Mouse (Mus musculus): ENCODE results near the gene Lonp2.

Gene Lonp2

DNA sequence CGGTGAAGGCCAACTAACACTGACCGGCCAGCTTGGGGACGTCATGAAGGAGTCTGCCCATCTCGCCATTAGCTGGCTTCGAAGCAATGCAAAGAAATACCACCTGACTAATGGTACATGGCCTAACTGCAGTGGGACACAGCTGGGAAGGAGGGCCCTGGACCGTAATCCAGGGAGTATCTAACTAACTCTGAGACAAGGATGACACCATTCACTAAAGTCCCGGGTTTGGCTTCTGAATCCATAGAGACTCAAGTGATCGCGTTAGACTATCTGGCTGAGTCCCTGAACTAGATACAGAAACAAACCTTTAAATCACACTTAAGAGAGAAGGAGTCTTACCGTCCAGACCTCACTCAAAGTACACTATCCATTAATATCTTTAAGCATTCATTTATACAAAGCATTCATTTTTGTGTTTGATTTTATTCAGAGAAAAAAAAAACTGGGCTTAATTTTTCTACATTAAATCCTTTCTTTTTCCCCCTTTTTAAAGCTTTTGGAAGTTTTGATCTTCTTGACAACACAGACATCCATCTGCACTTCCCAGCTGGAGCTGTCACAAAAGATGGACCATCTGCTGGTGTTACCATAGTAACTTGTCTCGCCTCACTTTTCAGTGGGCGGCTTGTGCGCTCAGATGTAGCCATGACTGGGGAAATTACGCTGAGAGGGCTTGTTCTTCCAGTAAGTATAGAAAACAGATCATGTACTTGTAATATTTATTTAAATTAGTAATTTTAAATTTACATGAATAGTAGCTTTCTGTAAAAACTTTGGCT, 89.8 kb downstream of the Lonp2 start:
- no peak for DNase-seq (ENCODE audit: low read depth)

DNA sequence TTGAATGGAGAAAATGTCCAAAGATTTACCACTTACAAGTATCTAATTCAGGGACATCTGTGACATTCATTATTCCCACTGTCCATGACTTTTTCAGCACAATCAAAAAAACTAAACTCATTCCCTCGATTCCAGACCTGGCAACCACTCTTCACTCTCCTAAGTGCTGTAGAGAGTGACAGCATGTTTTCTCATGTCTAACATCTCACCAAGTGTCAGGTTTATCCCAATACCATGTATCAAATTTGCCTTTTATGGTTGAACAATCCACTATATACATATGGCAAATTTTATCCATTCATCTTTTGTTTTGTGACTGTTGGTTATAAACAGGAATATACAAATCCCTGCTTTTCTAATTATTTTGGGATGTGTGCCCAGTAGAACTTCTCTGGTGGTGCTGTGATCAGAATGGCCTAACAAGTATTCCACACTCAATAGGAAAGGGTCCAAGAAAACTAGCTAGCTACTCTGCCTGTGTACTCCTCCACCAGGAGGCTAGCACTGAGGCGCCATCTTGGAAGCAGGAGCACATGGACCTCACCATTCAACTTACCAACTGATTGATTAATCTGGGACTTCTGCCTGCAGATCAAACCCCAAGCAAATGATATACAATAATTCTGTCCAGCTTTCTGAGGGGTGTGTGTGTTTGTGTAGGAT, 94.6 kb downstream of the Lonp2 start:
- no peak for DNase-seq (ENCODE audit: low read depth)

GRCm38 (mm10) chr8:86719368-86719767, 95.5 kb downstream of the Lonp2 start:
- DNase-seq (ENCODE audit: low read depth) = no peak

DNA sequence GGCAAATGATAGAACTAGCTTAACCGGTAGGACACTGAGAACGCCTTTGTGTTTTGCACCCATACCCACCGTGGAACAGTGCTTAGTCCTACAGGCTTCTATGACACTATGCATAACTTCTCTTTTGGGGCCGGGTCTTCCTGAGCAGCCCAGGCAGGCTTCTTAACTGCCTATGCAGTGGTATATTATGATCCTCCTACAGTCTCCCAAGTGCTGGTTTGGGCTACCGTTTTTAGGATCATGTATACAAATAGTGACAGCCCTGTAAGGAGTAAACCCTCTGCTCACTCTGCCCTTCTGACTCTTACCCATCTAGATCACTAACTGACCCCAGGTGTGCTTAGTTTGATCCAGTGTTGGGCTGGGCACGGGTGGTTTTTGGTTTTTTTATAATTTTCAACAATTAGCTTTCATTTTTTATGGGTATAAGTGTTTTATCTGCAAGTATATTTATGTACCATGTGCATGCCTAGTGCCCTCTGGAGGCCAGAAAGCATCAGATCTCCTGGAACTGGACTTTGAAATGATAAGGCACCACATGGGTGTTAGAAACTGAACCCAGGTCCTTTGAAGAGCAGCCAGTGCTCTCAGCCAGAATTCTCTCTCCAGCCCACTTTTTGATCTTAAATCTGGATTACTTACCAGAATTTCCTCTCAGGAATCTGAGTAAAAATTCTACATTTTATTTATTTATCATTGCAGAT, 97.1 kb downstream of the Lonp2 start:
- no peak for DNase-seq (ENCODE audit: low read depth)

- no peak for DNase-seq (ENCODE audit: low read depth)
Measured at GRCm38 (mm10) chr8:86721490-86721889, 97.6 kb downstream of the Lonp2 start.

GRCm38 (mm10) chr8:86726959-86727358, 103.1 kb downstream of the Lonp2 start:
- DNase-seq (ENCODE audit: low read depth) = no peak

DNA sequence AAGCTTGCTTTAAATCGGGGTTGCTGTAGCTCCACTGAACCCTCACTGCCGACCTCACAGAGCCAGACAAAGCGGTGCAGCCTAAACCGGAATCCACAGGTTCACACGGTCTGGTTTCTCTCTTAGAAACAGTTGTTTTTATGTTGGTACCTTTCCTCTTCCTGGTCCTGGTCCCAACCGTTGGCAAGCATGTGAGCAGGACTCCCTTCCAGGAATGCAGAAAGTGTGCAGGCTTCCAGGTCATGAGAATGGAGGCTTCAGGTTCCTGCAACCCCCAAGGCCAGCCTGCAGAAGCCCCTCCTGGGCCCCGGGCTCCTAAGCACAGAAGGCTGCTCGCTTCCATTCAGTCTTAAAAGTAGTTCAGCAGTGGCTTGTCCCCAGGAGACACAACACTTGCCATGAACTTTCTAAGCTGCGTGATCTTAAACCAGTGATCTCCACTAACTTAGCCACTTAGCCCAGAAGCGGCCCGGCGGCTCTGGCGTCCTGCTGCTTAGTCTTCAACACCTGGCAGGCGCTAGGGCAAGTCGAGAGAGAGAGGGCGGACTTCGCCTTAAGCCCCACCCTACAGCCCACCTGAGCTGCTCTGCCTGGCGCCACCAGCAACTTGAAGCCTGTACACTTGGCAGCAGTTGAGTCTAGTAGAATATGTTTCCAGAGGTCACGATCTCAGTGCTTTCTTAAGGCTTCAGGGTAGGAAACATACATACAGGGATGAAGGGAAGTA, 104.5 kb downstream of the Lonp2 start:
- no peak for DNase-seq (ENCODE audit: low read depth)

DNA sequence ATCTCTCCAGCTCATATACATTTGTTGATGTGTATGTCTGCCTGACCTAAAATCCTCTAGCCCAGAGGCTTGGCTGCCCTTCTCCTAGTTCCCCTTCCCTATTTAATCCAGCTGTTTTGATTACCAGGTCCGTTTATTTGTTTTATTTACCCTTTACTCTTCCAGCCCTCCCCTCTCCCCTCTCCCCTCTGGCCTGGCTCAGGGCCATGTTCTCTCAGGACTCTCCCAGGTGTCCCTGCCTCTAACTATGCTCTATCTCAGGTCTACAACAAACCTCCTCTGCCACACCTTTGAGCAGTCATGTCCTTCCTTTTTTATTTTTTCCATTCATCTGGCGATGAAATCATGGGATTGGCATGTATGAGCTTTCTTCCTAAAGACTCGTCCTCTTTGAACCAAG, 106.5 kb downstream of the Lonp2 start:
- no peak for DNase-seq (ENCODE audit: low read depth)

- DNase-seq (ENCODE audit: low read depth) = no peak
Measured at GRCm38 (mm10) chr8:86730860-86731259, 107.0 kb downstream of the Lonp2 start.

DNA sequence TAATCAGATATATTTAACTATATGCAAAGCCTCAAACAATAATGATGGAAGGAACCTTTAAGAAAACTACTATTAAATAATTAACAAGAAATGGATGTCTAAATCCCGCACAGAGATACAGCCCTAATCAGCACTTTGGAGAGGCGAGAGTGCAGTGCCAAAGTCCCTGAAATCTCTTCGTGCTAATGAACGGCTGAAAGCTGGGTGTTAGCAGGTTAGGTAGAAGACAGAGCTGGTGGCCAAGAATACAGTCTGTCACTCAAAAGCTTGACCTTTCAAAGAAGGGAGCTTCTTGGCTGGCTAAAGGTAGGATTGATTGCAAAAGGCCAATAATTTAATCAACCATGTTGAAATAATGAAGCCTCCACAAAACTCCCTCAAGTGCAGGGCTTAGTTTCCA, 110.3 kb downstream of the Lonp2 start:
- DNase-seq (ENCODE audit: low read depth) = no peak

- DNase-seq (ENCODE audit: low read depth) = no peak
Measured at GRCm38 (mm10) chr8:86734954-86735353, 111.1 kb downstream of the Lonp2 start.

GRCm38 (mm10) chr8:86735446-86736111, 111.7 kb downstream of the Lonp2 start:
- no peak for DNase-seq (ENCODE audit: low read depth)

GRCm38 (mm10) chr8:86740899-86741298, 117.1 kb downstream of the Lonp2 start:
- DNase-seq (ENCODE audit: low read depth) = no peak

DNA sequence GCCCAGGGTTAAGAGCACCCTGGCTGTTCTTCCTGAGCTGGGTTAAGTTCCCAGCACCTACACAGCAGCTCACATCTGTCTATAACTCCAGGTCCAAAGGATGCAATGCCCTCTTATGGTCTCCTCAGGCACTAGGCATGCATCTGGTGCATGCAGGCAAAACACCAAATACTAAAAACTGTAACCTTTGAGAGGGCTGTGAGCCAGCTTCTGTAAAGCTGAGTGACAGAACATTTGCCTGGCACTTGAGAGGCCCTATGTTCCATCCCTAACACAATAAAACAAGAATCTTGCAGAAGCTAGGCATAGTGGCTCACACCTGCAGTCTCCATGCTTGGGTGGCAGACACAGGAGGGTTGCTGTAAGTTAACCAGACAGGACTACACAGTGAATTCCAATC, 117.8 kb downstream of the Lonp2 start:
- DNase-seq (ENCODE audit: low read depth) = no peak

GRCm38 (mm10) chr8:86742605-86743345, 118.9 kb downstream of the Lonp2 start:
- no peak for DNase-seq (ENCODE audit: low read depth)

GRCm38 (mm10) chr8:86744313-86745220, 120.7 kb downstream of the Lonp2 start:
- DNase-seq (ENCODE audit: low read depth) = no peak

DNA sequence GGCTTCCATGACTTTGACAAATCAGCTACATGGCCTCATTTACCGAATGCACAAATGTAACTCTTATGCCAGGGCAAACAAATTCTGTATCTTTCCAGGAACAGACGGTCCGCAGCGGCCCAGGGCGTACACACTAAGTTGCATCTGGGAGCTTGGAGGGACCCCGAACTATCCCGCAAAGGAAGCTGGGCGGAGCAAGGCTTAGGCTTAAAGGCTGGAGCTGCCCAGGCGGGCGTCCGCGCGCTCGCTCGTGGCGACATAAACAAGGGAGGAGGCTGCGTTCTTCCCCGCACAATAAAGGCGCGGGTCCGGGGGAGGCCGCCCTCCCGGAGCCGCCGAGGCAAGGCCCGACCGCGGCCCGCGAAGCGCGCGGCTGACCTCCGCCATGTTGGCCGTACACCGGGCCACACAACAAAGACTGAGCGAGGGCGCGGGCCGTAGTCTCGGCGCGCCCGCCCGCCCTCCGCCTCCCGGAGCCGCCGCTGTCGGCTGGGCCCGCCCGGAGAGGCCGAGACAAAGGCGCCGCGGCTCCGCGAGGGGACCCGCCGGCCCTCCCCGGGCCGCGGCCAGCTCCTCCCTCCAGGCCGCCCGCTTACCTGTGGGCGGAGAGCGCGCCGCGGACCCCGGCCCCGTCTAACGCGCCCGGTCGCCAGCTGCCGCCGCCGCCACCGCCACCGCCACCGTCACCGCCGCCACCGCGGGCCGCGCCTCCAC, 121.5 kb downstream of the Lonp2 start, which contains the start of the genes Gm10638 and Siah1a:
Gm10638 (plus strand) TSS at position 479 of the 714 bp plus-strand sequence.
Siah1a (minus strand) TSS at position 714 of the 714 bp plus-strand sequence.
- no peak for DNase-seq (ENCODE audit: low read depth)

DNA sequence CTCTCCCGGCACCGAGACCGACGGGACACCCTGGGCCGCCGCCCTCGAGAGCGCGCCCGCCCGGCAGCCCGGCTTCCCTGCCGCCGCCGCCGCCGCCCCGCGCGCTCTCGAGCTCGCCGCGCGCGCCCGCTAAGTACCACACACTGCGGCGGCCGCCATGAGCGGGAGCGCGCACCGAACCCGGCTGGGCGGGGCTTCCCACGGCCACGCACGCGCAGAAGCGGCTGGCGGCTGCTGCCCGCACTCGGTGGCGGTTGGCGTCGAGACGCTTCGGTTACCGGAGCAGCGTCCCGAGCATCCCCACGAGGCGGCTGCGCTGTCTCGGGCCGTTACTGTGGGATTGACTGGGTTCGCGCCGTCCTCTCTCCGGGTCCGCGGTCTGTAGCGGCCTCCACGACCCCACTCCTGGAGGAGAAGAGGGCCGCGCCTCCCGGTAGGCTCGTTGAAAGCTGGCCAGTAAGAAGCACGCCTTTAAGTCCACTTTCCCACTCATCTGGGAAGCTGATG, 122.1 kb downstream of the Lonp2 start:
- peak; percentile 70 for DNase-seq (ENCODE audit: low read depth)

- no peak for DNase-seq (ENCODE audit: low read depth)
Measured at GRCm38 (mm10) chr8:86746511-86746910, 122.7 kb downstream of the Lonp2 start.

Data from c-Kit-positive CD71-negative TER-119-negative erythroid progenitor cells, embryonic 14.5 days (primary cell).